Mouse (Mus musculus) frontal cortex, postnatal 25 days (tissue): ENCODE measurements at regions not wholly inside any gene's neighbourhood (a gene's known extent, or its start where the extent isn't known, plus 50 kb on each side); places are given as distances from the start of the nearest gene placed in this dataset.

Experiments used
- DNase-seq, 2 experiments: peaks; one replicate each; pipeline ENCODE4 v3.0.0; 2022; ENCODE audit warnings: low spot score in 2 of 2

DNA sequence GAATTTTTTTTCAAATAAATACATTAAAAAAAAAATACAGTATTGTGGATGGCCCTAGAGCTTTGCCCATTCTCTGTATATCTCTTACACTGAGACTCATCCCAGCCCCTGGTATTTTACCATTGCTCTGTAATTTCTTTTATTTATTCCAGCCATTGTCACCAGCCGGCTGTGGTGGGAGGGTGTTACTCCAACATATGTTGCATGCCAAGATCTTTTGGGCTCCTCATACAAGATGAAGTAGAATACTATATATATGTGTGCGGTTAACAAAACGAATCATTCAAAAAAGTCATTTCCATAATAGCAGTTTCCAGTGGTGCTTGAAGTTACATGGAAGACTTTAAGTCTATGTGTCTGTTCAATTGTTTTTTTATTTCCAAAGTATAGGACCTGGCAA, 268.0 kb upstream of the Npvf start:
- DNase-seq, result no peak

DNA sequence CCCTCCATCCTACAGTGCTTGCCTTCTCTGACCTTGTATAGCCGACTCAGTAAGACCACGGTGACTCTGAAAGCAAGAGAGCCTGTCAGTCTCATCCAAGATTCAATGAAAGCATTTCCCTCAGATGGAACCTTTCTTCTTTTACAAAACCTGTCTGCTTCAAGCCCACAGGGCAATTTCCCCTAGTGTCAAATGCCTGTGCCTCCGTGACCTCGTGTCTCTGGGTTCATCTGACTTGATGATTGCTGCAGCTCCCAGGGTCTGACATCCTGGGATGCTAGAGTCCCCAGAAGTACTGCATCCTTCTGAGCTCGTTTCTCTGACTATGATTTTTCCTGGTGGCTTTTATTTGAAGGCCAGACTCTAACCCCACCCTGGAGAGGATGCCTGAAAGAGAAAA, 270.3 kb upstream of the Npvf start:
- DNase-seq, result no peak

DNA sequence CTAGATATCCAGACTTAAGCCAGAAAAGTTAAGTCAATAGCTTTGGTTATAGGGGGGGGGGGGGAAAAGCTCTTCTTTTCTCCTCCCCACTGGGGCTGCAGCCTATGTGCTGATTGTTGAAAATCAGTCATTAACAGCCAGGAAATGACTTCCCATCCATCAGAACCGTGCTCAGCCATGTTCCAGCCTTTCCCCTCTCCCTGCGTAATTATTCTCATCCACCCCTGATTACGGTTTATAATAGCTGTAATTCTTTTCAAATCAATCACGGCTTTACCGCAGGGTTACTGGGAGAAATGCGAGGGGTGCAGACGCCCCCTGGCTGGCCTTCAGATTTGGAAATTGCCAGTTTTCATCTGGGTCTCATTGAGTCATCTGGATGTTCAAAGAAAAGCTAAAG, 270.8 kb upstream of the Npvf start:
- DNase-seq, result no peak

DNA sequence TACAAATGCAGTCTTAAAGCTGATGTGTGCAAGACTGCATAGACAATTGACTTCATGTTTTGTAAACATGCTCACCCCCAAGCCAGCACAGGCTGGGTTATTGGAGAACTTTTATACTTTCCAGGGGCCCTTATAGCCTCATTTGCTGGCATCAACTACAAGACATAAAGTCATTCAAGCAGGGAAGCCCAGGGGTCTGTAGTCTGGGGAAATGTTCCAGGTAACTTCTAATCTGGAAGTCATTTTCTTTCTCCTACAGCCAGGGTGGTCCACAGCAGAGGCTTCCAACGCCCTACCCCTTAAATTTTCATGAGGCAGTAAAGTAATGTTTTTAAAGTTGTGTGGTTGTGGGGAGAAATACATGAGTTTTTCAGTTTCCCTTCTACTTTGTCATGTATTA, 272.1 kb upstream of the Npvf start:
- DNase-seq, result no peak

DNA sequence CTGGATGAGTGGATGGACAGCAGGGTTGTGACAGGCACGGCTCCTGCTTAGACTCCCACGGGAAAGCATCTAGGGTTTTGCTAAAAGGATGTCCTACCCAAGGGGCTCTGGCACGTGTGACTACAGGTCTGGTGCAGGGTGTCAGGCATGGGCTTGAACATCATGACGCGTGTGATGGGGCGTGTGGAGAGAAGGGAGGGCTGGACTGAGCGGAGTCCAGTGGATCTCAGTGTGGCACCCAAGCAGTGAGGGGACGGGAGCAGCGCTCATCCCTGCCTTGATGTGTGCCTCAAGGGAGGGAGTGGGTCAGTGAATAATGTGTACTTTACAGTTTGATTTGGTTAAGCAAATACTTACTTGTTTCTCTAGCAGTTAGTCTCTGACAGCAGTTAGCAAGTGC, 275.3 kb upstream of the Npvf start:
- DNase-seq, result no peak

DNA sequence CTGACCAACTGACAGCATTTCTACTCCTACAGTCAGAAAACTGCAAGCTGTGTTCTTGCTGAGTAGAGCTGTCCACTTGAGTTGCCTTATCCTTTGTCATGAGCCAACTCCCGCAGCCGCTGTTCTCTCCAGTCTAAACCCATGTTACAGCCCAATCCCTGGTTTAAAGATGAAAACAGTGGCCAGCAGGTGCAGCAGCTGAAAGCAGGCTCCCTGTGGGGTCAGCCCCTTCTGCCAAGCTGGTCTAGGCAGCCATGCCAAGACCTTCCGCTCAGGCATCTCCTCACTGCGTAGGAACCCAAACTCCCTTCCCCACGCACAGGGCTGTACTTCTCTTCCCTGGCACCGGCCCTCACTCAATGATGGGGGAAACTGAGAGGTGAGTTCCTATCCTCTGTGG, 279.3 kb upstream of the Npvf start:
- no peak for DNase-seq

DNA sequence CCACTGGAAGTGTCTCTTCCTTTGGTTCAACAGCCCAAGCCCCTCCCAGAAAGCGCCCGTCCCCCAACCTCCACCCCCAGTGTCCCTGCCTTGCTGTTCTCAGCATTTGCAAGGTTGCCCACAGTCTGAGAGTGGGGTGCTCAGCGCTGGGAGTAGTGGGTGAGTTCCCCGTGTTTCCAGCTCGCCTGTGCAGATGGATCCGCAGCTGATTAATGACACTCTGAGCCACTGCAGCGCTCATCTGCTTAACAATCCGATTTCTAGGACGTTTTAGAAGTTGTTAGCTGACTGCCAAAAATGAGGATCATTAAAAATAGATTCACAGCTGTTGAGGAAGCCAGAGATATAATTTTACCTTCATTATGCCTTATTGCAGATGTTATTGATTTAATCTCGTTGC, 280.0 kb upstream of the Npvf start:
- no peak for DNase-seq

DNA sequence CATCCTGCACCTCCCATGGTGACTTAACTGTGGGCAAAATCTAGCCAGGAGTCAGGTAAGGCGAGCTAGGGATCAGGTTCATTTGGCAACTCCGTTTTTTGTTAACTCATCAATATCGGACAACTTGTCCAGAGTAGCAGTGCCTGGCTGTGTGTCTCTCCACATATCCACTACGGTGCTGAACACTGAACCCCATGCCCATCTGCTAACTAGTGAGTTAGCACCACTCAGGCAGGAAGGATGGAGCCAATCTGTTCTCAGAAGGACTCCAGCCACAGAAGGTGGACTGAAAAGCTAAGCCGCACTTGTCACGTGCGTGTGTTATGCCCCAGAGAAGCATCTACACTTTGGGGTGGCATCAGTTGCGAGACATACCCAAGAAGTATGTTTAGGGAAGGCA, 282.1 kb upstream of the Npvf start:
- no peak for DNase-seq

DNA sequence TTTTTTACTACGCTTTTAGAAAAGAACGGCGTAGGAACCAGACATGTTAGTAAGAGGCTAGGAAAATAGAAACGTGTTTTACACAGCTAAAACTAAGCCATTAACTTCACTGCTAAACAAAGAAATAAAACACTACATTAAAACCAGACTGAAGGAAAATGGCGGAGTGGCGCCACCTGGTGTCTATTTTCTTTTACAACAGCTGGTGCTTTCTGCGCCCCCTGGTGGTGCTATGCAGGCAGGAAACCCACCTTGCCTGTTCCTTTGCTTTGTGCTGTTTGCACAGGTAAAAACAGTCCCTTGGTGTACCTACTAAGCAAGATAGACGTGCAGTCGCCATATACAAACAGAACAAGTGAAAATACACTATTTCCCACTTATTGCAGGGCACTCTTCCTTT, 282.9 kb upstream of the Npvf start:
- DNase-seq, result peak; percentile 67 to 76

DNA sequence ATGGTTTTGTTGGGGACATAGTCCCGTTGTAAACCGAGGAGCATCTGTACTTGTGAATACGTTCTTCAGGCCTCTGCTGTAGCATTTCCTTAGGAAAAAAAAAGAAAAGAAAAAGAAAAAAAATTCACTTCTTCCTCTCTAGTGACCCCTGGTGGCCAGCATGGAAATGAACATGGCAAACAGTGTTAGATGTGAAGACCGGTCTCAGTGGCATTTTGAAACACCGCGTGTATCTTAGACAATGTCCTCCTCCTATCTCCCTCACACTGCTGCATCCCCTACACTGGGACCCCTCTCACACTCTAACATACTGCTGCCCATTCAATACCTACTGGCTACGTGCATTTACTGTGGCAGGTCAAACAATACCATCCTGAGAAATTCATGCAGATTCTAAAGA, 284.6 kb upstream of the Npvf start:
- no peak for DNase-seq

DNA sequence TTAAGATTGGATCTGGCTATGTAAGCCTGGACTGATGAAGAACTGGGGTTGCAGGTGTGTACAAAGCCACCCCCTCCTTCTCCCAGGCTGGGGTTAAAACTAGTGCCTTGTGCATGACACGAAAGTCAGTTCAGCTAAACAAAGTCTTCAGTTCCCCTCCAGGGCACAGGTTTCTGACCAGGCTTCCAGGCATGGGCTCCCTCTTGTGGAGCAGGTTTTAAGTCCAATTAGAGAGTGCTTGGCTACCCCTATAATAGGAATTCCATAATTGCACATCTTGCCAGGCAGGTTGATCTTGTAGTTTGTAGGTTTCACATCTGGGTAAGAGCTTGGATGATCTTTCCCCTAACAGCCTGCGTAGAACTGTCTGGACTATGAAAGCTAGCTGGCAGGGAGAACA, 285.2 kb upstream of the Npvf start:
- DNase-seq, result no peak

DNA sequence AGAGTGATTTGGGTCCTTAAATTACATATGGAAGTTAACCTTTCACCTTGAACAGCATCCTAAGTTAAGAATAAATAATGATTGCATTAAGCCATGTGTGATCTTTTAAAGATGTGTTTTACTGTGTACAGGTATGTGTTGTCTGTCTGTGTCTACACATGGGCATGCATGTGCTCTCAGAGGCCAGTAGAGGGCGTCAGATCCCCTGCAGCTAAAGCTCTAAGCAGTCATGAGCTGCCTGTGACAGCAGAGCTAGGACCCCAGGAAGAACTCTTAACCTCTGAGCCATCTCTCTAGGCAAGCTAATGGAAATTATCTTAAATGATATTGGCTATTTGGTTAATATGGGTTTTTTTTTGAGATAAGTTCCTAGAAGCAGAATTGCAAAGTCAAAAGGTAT, 285.9 kb upstream of the Npvf start:
- DNase-seq, result no peak

DNA sequence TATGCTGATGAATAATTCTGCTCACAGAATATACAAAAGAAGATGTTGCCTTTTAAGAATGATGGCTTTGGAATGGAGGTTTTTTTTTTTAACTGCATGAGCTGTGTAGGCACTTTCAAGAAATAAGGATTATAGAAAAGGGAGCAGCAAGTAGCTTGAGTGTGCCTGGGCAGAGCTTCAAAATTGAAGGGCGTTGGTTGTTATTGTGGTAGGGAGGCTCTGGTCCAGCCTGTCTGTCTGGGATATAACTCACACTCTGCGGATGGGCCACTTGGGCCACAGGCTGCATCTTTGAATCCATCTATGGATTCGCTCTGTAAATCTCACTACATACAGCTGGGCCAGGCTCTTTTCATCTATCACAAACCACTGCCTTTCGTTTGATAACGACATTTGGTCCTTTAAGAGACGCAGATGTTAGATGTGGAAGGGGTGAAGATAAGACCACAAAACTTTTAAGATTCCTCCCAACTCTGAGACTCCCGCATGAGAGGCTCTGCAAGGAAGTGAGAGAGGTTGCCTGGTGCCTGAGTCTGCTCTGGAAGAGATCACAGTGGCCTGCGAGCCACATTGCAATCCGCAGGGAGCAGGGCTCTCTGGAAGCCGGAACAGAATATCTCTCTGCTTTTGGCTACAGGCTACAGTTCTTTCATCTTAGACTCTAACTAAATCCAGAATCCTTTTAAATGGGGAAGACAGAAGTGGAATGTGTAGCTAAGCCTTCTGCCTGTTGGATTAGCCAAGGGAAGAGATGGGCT, 286.6 kb upstream of the Npvf start:
- no peak for DNase-seq

DNA sequence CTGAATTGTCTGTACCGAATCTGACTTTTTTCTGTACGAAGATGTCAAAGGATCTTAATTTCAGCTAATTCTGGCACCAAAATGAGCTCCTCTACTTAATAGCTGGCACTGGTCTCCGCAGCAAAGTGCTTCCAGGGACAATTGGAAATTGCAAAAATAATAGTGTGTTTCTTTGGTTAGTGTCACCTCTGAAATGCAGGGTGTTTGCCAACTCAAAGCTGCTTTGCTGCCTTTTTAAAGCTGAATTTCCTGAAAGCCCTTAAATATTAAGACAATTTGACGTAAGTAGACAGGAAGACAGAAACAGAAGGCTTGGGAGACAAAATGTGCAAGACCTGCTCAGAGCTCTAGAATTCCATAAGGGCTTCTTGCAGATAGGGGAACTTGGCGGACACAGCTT, 288.5 kb upstream of the Npvf start:
- DNase-seq, result no peak

DNA sequence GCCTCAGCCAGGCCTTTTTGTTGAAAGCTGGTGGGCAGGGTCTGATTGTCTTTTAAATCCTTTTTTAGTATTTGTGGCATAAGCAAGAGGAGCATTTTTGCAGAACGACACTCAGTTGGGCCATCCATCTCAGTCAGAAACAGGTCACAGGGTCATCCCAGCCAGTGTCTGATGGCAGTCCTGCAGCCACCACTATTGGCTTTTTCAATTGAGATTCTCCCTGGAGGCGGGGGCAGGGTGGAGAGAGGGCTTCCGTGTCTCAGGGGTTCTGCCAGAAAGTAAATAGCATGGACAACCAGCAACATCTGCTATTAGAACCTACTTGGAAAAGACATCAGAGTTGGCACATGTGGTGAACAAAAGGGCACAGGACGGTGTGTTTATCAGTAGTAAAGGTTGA, 293.8 kb upstream of the Npvf start:
- DNase-seq, result no peak

DNA sequence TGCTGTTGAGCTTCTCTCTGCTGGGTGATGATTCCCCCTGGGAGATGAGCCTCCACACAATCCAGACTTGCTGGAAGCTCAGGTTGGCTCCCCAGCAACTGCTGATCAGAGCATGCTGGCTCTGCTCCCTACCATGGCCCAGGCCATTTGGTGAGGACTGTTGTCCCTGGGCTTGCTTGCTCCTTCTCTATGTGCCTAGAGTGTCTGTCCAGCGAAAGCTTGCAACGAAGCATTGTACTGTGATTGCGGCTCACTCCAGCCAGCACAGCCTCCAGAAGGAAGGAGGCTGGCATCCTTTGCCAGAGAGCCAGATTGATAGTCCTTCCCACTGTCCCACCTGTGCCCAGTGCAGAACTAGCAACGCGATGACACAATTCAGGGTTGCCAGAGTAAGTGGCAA, 295.1 kb upstream of the Npvf start:
- no peak for DNase-seq

DNA sequence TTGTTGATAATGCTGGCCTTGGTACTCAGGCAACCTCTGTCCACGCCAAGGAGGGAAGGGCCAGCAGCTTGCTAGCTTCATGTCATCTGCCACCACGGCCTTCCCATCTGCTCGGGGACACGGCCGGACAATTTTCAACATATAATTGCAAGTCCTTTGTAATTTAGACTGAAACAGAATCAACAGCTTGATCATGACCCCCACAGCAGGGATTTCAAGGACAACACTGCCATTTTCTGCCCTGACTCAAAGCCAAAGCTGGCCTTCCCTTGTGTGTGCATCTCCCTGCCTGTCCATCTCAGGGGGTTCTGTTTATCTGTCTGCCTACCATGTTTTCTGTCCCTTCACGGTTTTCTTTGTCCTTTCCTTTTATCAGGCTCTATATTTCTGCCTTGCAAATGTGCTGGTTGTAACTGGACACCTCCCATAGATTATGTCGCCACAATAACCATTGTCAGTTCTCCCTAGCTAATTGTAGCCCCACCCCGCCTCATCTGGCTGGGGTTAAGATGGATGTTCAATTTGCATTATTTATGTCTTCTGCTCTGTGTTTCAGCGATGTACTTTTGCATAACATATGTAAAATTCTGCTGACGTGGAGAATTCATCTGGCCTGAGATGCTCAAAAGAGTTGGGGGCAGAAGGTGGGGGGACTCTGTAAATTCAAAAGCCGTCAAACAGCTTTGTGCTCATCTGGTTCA, 295.8 kb upstream of the Npvf start:
- no peak for DNase-seq

DNA sequence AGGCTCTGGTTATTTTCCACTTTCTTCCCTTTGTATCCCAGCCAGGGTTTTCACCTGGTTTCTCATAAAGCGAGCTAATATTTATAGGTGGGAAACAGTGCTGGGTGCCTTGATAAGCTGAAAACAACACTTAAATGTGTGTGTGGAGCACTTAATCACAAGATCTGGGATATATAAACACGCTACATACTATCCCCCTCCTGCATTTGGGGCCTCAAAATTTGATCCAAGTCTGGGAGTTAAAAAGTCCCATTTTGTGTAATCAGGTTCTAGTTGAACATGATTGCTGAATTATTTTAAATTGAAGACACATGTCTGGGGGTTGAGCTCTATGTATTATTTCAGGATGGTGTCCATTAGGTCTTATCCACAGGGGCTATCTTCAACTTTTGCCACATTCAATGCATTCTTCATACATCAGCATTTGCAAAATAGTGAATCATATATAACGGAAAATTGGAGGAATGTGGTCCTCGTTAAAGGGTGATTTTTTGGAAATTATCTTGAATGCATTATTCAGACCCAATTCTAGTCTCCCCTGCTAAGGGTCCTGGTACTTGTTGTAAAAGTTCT, 303.2 kb upstream of the Npvf start:
- no peak for DNase-seq

DNA sequence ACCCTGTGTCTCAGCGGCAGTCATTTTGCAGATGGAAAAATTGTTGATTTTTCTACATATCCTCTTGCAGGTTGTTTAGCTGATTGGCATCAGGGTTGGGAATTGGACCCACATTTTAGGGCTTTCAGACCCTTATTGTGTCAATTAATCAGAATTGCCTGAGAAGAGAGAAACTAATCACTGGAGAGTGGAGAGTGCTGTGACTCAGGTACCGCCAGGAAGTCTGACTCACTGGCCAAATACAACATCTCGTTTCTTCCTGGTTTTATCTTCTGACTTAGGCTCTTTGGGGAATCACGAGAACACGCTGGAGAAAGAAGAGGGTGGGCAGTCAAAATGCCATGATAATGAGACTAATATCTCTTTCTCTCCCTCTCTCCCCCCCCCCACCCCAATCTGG, 306.1 kb upstream of the Npvf start:
- no peak for DNase-seq

DNA sequence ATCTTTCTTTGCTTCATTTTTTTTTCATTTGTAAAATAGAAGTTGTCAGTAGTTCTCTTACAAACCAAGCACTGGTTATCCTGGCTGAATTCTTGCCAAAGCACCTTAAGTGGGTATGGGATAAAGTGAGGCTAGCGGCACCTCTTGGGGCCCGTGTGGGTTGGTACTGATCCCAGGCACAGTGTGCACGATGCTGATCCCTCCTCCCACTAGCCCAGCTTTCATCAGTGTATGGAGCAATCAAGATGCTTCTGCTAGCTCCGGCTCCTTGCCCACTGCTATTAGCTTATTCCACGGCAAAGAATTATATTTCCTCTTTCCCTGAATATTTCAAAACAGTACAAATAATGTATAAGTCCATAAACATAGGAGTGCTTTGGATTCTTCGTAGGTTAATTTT, 307.4 kb upstream of the Npvf start:
- DNase-seq, result no peak

DNA sequence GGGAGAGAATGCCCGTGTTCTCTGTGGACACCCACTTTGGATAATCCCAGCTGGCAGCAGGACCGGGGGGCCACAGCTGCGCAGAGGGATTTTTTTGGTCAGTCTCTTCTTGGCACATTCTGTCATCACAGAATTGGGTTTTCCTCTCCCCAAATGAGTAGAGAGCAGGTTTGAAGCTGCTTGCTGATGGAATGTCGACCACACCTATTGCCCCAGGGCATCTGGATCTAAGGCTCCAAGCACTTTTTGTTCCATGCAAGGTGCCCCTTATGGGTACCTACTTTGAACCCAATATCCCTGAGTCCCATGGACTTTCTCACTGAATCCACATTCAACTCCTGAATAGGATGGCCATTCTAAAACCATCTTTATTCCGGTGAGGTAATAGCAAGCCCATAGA, 314.3 kb upstream of the Npvf start:
- no peak for DNase-seq

DNA sequence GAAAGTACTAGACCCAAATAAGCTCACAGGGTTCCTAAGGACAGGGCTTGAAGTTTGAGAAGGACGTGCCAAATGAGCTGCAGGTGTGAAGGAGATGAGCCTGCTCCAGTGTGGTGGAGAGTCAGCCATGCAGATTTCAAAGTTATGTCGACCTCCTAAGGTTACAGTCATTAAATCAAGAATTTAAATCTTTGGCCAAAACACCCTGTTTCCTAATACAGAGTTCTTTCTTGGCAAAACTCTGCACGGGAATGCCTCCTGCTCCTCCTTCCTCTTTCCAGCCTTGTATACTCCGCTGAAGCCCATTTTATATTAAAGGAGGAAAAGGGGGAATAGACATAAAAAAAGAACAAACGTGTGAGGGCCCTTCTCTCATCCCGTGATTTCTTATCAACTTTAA, 315.1 kb upstream of the Npvf start:
- no peak for DNase-seq

DNA sequence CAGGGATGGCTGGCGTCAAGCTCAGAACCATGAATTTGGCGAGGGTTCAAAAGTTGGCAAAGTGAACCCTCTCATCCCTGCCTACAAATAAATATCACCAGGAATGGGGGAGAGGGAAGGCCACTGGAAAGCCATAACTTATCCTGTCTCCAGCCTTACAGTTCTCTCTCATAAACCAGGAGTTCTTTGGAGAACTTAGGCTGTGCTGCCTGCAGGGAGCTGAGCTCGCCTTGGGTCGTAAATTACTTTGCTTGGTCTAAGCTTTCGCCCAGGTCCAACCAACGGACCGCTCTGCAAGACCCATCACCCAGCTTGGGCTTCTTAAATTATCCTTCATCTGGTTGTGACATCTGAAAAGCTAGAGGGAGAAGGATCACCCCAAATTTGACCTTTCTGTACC, 315.8 kb upstream of the Npvf start:
- DNase-seq, result no peak

DNA sequence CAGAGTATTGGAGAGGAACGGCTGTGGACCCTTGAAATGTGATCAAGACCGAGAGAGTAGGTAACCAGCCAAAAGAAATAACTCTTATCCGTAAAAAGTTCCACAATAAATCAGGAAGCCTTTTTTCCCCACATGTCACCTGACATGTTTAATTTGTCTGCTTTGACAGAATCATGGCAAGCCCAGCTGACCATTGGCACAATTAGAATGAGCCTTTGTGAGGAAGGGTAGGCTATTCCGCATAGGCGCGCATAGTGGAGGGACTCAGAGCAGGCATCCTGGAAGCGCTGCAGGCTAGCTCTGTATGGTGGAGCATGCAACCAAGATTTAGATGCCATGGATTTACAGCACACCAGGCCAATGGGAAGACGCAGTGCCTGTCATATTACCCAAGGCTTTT, 316.5 kb upstream of the Npvf start:
- DNase-seq, result no peak
